Mouse (Mus musculus) spleen, postnatal 10 days (tissue): ENCODE measurements around the gene Tmem63a.
A peak's percentile ranks its signal among the peaks of the same experiment; 100 is the strongest.

Experiments used
- DNase-seq, 2 experiments: peaks; one replicate each; pipeline ENCODE4 v3.0.0; 2021 to 2022; ENCODE audit warnings: low spot score in 2 of 2

Tmem63a gene

GRCm38 (mm10) chr1:181009754-181010153, 67.6 kb downstream of the Tmem63a start:
- no peak for DNase-seq

GRCm38 (mm10) chr1:181010171-181010932, 68.2 kb downstream of the Tmem63a start:
- DNase-seq: no peak

- DNase-seq: no peak
These were observed 69.5 kb downstream of the Tmem63a start for GRCm38 (mm10) chr1:181011601-181012000.

GRCm38 (mm10) chr1:181012416-181012815, 70.3 kb downstream of the Tmem63a start:
- DNase-seq: no peak

- no peak for DNase-seq
These were observed 71.3 kb downstream of the Tmem63a start for GRCm38 (mm10) chr1:181013446-181013845.

- DNase-seq: peak in 1 of 2 experiments; percentile 32
These were observed 72.8 kb downstream of the Tmem63a start for GRCm38 (mm10) chr1:181014731-181015500.

- peak in 1 of 2 experiments; percentile 13 for DNase-seq
These were observed 73.4 kb downstream of the Tmem63a start for GRCm38 (mm10) chr1:181015558-181015957.

GRCm38 (mm10) chr1:181016045-181016444, 73.9 kb downstream of the Tmem63a start:
- no peak for DNase-seq

- DNase-seq: peak; percentile 19 to 66
These were observed 74.5 kb downstream of the Tmem63a start for GRCm38 (mm10) chr1:181016532-181017131.

- DNase-seq: peak; percentile 60 to 85
These were observed 75.1 kb downstream of the Tmem63a start for GRCm38 (mm10) chr1:181017212-181017711.

- peak in 1 of 2 experiments; percentile 12 for DNase-seq
These were observed 75.8 kb downstream of the Tmem63a start for GRCm38 (mm10) chr1:181017890-181018420.

GRCm38 (mm10) chr1:181020756-181021487, 78.8 kb downstream of the Tmem63a start, which contains the start of gene Ephx1:
Ephx1 (minus strand) TSS chr1:181020904.
- peak in 1 of 2 experiments; percentile 8 for DNase-seq

GRCm38 (mm10) chr1:181021488-181021865, 79.3 kb downstream of the Tmem63a start:
- peak in 1 of 2 experiments; percentile 7 for DNase-seq

GRCm38 (mm10) chr1:181022265-181022664, 80.1 kb downstream of the Tmem63a start:
- DNase-seq: peak; percentile 45 to 80
